Mouse (Mus musculus) E14TG2a.4 (cell line): ENCODE data around the gene Rab44.

ENCODE experiments used
- CTCF ChIP-seq: conservative IDR thresholded peaks from 2 replicates; pipeline ENCODE4 v1.5.1; 2014; ENCODE audit warnings: low read length
- POU5F1 ChIP-seq: IDR thresholded peaks from 2 replicates; pipeline ENCODE4 v1.6.1; 2014; ENCODE audit warnings: low read length, borderline replicate concordance

GRCm38 (mm10) chr17:29158899-29159298 lies 45.0 kb downstream of the Rab44 start:
- TF ChIP-seq POU5F1 (no peak), CTCF (no peak)
